Mouse (Mus musculus) left cerebral cortex, adult 11 months (tissue): Measurements from ENCODE around the gene Mrpl49.
A peak's percentile ranks its signal among the peaks of the same experiment; 100 is the strongest.

Experiments
- DNase-seq: peaks from one replicate; pipeline ENCODE4 v3.0.0; 2022; ENCODE audit warnings: low spot score

The Mrpl49 gene

GRCm38 (mm10) chr19:6037695-6038094 lies 19.9 kb downstream of the Mrpl49 start:
- DNase-seq: no peak

GRCm38 (mm10) chr19:6035966-6036585 lies 21.5 kb downstream of the Mrpl49 start:
- DNase-seq: no peak

GRCm38 (mm10) chr19:6030520-6031280 lies 26.9 kb downstream of the Mrpl49 start:
- DNase-seq: no peak

GRCm38 (mm10) chr19:6029426-6029825 lies 28.2 kb downstream of the Mrpl49 start:
- DNase-seq: no peak

DNA sequence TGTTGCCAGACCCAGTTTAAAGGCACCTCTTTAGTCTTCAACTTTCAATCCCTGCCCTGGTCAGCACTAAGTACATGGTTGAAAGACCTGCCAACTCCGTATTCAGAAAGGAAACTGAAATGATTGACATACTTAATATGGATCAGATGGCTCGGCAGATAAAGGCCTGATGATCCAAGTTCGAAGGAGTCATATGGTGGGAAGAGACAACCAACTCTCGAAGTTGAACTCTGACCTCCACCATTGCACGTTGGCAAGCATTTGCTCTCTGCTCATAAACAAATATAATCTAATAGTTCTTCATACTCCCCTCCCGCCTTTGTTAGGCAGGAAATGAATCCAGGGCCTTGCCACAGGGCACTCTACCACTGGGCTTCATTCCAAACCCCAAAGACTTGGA lies 28.6 kb downstream of the Mrpl49 start:
- no peak for DNase-seq

DNA sequence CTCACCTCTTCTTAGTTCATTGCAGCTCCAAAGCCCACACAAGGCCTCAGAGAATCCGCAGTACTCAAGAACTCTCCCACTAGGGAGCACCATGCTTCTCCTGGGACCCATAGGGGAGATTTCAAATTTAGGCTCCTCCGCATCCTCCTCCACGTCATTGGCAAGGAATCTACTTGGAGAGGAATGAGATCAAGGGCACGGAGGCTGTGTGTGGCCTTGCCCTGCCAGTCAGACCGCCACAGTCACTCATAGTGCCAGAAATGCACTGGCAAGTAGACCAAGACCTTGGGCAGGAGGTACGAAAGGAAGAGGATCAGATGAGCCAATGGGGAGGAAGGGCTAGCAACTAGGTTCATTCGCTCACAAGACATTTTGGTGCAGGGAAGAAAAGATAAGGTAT lies 33.7 kb downstream of the Mrpl49 start:
- no peak for DNase-seq

DNA sequence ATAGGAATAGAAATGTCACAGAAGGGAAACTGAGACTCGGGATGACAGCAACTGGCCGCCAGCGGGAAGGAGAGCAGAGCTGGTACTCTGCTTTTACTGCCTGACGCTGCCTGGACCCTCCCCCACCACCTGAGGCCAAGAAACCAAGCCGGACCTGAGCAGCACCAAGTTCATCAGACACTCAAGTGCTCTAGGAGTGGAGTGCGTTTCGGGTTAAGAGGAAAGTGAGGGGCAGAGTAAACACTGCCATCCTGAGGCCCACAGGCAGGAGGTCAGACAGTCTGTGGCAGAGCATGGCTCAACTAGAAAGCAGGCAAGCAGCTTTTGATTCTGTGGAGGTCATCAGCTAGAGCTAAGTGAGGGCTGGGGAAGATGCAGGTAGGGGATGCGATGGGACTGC lies 34.5 kb downstream of the Mrpl49 start:
- no peak for DNase-seq

DNA sequence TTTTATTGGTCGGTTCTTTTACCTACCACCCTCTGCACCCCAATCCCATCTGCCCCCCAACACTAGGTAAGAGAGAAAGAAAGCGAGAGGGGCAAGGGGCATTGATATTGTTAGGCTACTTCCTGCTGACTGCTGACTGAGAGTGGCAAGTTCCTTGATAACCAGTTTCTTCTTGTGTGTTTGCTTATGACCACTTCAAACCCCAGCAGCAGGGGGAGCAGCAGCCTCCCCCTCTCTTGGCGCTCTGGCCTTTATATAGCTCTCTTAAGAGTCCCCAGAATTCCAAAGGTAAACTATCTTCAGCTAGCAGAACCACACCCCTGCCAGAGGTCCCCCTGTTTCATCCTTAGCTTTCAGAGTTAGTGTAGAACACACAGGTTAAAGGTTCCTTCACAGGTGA lies 37.3 kb downstream of the Mrpl49 start:
- DNase-seq: no peak

- DNase-seq: peak; percentile 70
These were observed 39.2 kb downstream of the Mrpl49 start for GRCm38 (mm10) chr19:6018142-6019089.

- no peak for DNase-seq
These were observed 41.1 kb downstream of the Mrpl49 start for GRCm38 (mm10) chr19:6016532-6016931.

- DNase-seq: peak; percentile 28
These were observed 41.9 kb downstream of the Mrpl49 start, which contains the start of gene Capn1 for GRCm38 (mm10) chr19:6015511-6016315. Capn1 (minus strand) TSS chr19:6015897.

- DNase-seq: no peak
These were observed 42.5 kb downstream of the Mrpl49 start for GRCm38 (mm10) chr19:6014991-6015510.

DNA sequence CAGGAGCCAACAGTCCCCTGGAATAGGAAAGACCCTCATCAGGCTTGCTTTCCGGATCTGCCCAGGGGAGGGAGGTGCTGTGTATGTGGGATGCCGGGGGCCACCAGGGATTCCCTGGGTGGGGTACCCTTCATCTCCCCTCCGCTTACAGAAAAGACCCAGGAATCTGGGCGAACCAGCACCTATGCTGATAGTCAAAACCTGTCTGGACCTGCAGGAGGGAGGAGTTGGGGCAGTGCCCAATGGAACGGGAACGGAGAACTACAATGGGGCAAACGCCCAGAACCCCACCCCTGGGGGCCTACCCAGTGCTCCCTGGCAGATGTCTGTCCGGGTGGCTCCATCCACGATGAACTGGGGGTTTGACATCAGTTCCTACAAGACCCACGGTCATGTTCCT lies 43.9 kb downstream of the Mrpl49 start:
- no peak for DNase-seq

DNA sequence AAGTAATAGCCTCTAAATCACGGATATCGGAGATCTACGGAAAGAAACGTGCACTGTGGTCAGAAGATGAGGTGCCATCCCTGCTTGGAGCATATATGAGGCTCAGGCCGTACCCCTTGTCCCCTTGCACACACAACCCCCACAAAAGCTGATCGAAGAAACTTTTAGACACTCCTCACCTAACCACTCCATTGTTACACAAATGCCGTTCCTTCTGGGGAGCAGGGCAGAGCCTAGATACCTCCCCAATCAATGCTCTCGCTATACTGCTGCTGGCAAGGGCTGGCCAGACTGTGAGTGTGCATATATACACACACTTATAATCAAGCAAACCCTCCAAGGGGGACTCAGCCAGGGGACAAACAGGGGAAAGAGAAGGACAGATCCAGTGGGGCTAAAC lies 48.4 kb downstream of the Mrpl49 start:
- no peak for DNase-seq

DNA sequence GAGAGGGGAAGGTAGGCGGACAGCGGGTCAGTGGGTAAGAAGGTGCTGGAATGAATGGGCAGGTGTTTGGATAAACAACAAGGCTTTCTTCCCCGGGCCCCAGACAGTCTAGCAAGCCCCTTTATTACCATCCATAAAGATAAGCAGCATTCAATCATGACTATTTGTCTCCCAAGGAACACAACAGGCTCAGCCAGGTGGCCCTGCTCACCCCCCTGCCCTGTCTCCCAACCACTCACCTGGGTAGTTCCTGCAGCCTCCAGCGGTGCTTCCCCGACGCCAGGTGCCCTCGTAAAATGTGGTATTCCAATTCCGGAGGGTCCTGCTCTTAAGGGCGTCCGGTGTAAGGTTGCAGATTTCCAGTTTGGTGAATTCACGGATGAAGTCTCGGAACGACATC lies 50.6 kb downstream of the Mrpl49 start:
- DNase-seq: no peak

DNA sequence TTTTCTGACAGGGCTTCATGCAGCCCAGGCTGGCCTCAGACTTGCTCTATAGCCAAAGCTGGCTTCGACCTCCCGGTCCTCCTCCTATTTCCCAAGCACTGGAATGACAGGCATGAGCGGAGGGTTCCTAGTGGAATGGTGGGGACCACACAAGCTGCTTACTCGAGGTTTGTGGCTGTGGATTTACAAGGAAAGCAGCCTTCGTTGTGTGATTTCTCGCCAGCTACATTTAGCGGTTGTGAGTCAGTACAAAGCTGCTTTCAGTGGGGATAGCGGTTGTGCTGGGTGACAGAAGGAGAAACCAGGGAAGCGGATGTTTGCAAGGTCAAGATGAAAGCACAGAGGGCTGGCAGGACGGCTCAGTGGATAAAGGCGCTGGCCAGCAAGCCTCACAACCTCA lies 52.0 kb downstream of the Mrpl49 start:
- no peak for DNase-seq
